Mouse (Mus musculus) lung, adult 2 months (tissue): ENCODE results near the gene Gli3. TPM values are rescaled to one million over a fixed set of nuclear protein-coding genes. Genes with fewer than 3 reads are reported as not detected.

Experiments
- DNase-seq: peaks from one replicate; pipeline ENCODE4 v3.0.0; 2022
- H3K4me1 ChIP-seq: fragments of 200-500 bp; 2 replicates; pipeline ENCODE4 v1.6.1; 2011; ENCODE audit warnings: low read length; ENCODE audit not compliant: control insufficient read depth, insufficient read depth
- H3K4me3 ChIP-seq: fragments of 200-500 bp; replicated peaks from 2 replicates; pipeline ENCODE3; 2011; ENCODE audit warnings: low read depth, mild to moderate bottlenecking, control low read depth, low read length; ENCODE audit errors: extremely low read depth
- CTCF ChIP-seq: fragments of 200-500 bp; IDR thresholded peaks from 2 replicates; pipeline ENCODE4 v1.5.1; 2011; ENCODE audit warnings: mild to moderate bottlenecking, low read length, control low read depth; ENCODE audit not compliant: insufficient read depth
- POLR2A ChIP-seq: fragments of 200-500 bp; IDR thresholded peaks from 2 replicates; pipeline ENCODE4 v1.6.1; 2011; ENCODE audit warnings: low read depth, mild to moderate bottlenecking, control low read depth, low read length, borderline replicate concordance; ENCODE audit errors: extremely low read depth
- WGBS: fragments of 180-500 bp; shearing (Covaris S2); methylation state at CpG from one replicate; pipeline ENCODE4 v1.1.7; 2018; 5-methylcytosine and 5-hydroxymethylcytosine counted together
- polyA plus RNA-seq: library from polyadenylated mRNA; depleted of rRNA; stranded (reverse); fragments of >200 nt; gene quantifications from 2 replicates; pipeline ENCODE4 v1.2.3, GENCODE M21; 2012; rRNA removed

Gli3 gene
- polyA plus RNA-seq = 1.7 and 2.4 TPM in 2 replicates

- no peak for TF ChIP-seq CTCF
- no peak for TF ChIP-seq POLR2A
- peak; percentile 44 for DNase-seq
- 1% methylated on average over 66 of the region's 76 CpGs for WGBS
- Histone ChIP-seq H3K4me3 (peak within 1 kb of the TSS; percentile 71), H3K4me1 (no peaks in the 10 kb centered on the region; the same call in 1 of the 2 replicates)
Measured at GRCm38 (mm10) chr13:15462830-15463491, at the start of gene Gli3. Gene Gli3 (plus strand): TSS chr13:15463235.

DNA sequence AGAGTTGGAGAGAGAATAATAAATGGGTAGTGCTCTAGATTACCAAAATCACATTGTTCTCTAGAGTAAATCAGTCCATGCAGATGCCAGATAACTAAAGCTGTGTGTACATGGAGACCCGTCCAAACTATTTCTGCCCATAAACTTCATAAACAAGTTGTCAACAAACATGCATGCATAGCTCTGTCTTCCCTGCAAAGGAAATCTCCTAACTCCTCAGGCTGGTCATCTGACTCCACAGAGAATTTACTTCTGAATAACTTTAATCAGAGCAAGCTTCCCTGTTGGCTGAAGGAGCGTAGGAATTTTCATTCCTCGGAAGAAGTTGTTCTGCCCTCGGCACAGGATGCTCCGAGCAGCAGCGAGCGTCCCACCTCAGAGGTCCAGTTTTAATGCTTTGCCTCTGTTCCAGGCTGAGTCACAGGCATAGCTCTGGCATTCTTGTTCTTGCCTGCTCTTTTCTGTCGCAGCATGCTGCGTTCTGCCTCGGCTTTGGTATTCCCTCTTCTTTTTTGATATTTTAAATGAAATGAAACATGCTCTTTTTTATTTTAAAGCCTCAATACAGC lies 41.8 kb upstream of the Gli3 start:
- WGBS = 58% methylated on average over 10 of the region's 10 CpGs
- DNase-seq = no peak
- Histone ChIP-seq H3K4me1 (no peaks in the 10 kb centered on the region), H3K4me3 (no peak overlapping the region)
- TF ChIP-seq POLR2A (no peak), CTCF (no peak)

DNA sequence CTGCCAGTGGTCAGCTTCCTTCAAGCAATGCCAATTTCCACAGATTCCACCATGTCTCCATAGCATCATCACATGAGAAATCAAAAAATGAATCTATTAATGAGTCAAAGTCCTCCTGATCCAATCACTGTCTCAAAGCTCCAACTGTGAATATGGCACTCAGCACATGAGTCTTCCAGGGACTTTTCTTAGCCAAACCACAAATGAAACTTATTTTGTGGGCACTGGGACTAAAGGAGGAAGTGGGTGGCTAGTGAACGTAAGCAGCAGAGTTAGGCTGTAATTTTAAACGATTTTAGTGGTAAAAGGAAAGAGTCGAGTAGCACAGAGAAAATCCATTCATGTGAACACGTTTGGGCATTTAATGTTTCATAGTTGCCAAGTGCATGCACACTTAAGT lies 21.0 kb upstream of the Gli3 start:
- no peak for TF ChIP-seq CTCF
- TF ChIP-seq POLR2A = no peak
- 64% methylated on average over 4 of the region's 4 CpGs for whole genome bisulfite sequencing
- H3K4me3 ChIP-seq = no peak overlapping the region
- H3K4me1 ChIP-seq = no peaks in the 10 kb centered on the region
- no peak for DNase-seq

GRCm38 (mm10) chr13:15444312-15444711 lies 18.7 kb upstream of the Gli3 start:
- H3K4me3 ChIP-seq = no peak overlapping the region
- TF ChIP-seq CTCF (no peak), POLR2A (no peak)
- DNase-seq = no peak
- 71% methylated on average over 4 of the region's 4 CpGs for WGBS
- no peaks in the 10 kb centered on the region for H3K4me1 ChIP-seq

DNA sequence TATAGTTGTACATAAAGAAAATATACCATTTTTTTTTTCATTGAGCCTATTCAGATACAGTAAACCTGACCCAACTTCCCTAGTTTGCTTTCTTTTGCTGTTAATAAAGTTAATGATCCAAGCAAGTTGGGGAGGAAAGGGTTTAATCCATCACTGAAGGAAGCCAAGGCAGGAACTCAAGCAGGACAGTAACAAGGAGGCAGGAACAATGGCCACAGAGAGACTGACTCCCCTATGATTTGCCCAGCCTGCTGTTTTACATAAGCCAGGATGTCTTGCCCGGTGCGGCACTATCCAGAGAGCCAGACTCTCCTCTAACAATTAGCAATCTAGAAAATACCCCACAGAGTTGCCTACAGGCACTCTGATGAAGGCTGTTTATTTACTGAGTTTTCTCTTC lies 17.4 kb upstream of the Gli3 start:
- WGBS = 75% methylated on average over 2 of the region's 2 CpGs
- no peak for DNase-seq
- TF ChIP-seq CTCF = no peak
- no peak for TF ChIP-seq POLR2A
- Histone ChIP-seq H3K4me1 (no peaks in the 10 kb centered on the region), H3K4me3 (no peak overlapping the region)

DNA sequence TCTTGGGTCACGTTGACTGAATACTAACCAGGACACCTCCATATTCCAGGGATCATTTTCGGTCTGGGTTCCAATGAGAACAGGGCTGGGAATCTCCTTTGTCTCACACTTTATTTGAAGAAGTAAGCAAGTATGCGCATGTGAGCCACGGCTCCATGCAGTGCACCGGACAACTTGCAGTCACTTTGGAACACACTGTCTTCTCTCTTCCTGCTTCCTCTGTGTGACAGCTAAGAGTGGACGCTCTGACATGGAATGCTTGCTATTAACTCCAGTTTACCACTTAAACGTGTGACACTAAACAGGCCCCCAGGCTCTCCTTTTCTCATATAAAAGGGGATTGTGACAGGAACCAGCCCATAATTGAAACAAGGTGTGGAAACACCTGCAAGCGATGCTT lies 17.0 kb upstream of the Gli3 start:
- WGBS = 77% methylated on average over 8 of the region's 8 CpGs
- TF ChIP-seq CTCF (no peak), POLR2A (no peak)
- Histone ChIP-seq H3K4me3 (no peak overlapping the region), H3K4me1 (no peaks in the 10 kb centered on the region)
- no peak for DNase-seq

GRCm38 (mm10) chr13:15446782-15447564 lies 16.1 kb upstream of the Gli3 start:
- Histone ChIP-seq H3K4me1 (no peaks in the 10 kb centered on the region), H3K4me3 (no peak overlapping the region)
- DNase-seq = no peak
- WGBS = 63% methylated on average over 7 of the region's 7 CpGs
- TF ChIP-seq CTCF (no peak), POLR2A (no peak)

DNA sequence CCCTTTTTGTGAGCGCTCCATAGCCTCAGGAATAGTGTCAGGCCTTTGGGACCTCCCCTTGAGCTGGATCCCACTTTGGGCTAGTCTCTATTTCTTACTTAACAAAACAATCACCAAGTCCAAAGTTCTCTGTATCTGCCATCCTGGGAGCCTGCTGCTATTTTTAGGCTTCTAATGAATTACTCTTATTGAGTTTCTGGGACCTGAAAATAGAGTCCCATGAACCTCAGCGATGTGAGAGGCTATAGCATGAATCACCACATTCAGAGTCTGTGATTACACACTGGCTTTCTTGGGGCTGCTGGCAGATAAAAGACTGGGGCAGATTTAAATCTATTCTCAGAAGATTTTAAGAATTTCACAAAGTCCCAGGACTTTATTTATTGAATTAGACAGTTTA lies 12.1 kb upstream of the Gli3 start:
- WGBS = 60% methylated on average over 2 of the region's 2 CpGs
- no peak for DNase-seq
- Histone ChIP-seq H3K4me1 (no peaks in the 10 kb centered on the region), H3K4me3 (no peak overlapping the region)
- TF ChIP-seq CTCF (no peak), POLR2A (no peak)

- Histone ChIP-seq H3K4me1 (no peaks in the 10 kb centered on the region; the same call in 1 of the 2 replicates), H3K4me3 (no peak overlapping the region)
- TF ChIP-seq CTCF (no peak), POLR2A (no peak)
- no peak for DNase-seq
- WGBS = 77% methylated on average over 5 of the region's 5 CpGs
Measured at GRCm38 (mm10) chr13:15457841-15458240, 5.2 kb upstream of the Gli3 start.
